Mouse (Mus musculus) heart, adult 9 months (tissue): ENCODE data around the gene Kcnk12.

Source experiments
- DNase-seq, 2 experiments: peaks; one replicate each; pipeline ENCODE4 v3.0.0; 2022; ENCODE audit warnings: low spot score in 2 of 2

The Kcnk12 gene

DNA sequence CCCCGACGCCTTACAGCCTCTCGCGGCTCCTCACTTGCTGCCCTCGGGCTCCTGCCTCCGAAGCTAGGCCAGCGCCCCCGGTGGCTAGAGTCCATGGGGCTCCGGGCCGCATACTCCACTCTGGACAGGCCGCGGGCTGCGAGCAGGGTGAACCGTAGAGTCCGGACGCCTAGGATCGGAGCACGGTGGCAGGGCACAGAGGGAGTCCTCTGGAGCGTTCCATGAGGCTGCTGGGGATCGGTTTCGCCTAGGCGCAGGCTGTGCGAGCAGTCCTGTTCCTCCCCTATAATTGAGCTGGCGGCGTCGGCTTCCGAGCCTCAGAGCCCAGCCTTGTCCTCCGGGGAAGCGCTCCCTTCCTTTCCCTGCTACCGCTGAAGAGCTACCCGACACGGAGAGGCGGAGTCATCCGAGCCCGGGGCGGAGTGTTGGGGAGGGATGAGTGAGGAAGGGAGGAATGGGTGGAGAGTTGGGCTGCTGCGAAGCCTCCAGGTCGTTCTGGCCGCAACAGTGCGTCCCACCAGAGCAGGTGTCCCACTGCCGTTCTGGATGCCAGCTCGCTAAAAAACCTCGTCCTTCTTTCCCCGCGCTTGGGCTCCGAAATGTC, at the start of gene Kcnk12:
Gene Kcnk12, minus strand, starts transcription at position 307 of the 604 bp plus-strand sequence.
- DNase-seq: no peak

DNA sequence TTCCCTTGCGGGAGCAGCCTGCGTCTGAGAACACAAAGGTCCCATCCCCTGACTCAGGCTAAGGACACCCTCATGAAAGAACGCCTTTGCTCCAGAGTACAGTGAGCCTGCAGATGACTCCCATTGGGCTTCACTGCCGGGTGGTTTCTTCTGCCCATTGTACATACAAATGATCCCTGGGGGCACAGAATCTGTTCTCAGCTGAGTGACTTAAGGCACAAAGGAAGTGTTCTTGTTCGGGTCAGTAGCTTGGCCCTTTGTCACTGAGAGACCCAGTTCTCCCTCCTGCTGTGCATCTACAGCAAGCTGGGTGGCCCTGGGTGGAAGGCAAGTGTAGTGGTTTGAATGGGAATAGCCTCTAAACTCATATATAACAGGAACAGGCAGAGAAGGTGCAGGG, 44.4 kb upstream of the Kcnk12 start:
- no peak for DNase-seq

- DNase-seq: no peak
These were observed 42.3 kb upstream of the Kcnk12 start for GRCm38 (mm10) chr17:87840079-87840478.

GRCm38 (mm10) chr17:87834850-87835249, 37.1 kb upstream of the Kcnk12 start:
- no peak for DNase-seq

- no peak for DNase-seq
These were observed 29.1 kb upstream of the Kcnk12 start for GRCm38 (mm10) chr17:87826909-87827308.

GRCm38 (mm10) chr17:87826036-87826560, 28.3 kb upstream of the Kcnk12 start:
- DNase-seq: no peak

DNA sequence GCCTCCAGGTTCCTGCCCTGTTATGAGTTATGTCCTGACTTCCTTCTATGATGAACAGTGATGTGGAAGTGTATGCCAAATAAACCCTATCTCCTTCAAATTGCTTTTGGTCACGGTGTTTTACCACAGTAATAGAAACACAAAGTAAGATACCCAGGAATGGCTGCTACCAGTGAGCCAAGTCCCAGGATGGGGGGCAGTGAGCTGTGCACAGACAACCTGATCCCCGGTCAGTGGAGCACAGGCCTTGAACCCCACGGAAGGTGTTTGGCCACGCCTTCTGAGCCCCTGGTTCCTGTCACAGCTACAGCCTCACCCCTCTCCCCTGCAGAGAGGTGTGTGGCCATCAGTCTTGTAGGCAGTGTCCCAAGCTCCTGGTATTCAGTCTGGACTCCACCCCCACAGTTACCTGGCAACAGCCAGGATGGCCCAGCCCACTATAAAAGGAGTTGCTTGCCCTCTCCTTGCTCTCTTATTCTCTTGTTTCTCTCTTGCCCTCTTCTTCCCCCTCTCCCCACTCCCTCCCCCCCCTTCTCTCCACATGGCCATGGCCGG, 27.7 kb upstream of the Kcnk12 start:
- DNase-seq: no peak

GRCm38 (mm10) chr17:87823031-87823430, 25.2 kb upstream of the Kcnk12 start:
- no peak for DNase-seq

DNA sequence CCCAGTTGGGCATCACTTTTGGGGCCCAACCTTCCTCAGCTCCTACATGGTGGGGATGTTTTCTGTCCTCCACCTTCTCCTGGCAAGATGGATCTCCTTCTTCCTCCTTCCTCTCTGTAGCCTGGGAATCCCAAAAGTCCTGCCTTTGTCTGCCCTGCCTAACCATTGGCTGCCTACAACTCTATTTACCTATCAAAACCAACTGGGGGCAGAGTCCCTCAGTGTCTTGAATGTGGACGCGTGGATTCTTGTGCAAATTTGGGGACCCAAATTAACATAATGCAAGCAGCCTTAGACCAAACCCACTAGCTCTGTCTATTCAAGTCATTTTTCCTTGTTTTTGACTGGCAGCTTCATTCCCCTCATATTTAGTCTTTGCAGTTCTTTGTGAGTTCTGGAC, 11.8 kb upstream of the Kcnk12 start:
- DNase-seq: no peak

- no peak for DNase-seq
These were observed 2.1 kb upstream of the Kcnk12 start for GRCm38 (mm10) chr17:87799948-87800340.

DNA sequence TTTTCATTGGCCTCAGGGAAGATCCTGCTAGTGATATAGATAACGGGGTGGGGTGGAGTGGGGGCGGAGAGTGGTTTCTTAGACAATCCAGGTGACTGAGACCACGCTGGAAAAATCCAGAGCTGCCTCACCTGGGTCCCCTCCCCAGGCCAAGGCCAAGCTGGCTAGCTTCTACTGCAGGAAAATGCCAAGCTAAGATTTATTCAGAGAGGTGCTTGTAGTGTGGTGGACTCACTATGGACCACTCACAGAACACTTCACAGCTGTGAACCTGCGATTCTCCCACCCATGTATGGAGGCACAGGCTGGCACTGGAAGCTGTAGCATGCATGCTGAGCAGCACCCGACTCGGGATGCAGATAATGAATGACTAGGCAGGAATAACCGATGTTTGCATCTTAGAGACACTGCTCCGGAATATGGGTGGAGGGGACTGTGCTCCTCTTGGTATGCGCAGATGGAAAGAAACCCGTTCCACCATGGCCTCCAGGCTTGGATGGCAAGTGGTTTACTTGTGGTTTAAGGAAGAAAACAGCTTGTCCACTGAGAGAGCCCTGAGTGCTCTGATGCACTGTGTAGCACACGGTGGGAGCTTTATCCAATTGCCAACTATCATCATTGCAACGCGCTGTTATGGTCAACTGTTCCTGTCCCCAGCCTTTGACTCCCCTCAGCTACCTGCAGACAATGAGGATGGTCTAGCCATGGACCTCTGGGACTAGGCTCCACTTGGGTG, 1.6 kb upstream of the Kcnk12 start:
- no peak for DNase-seq

- no peak for DNase-seq
These were observed 688 bp upstream of the Kcnk12 start for GRCm38 (mm10) chr17:87798423-87798941.

GRCm38 (mm10) chr17:87796881-87797416, 845 bp downstream of the Kcnk12 start:
- DNase-seq: no peak

GRCm38 (mm10) chr17:87795927-87796714, 1.7 kb downstream of the Kcnk12 start:
- DNase-seq: no peak

DNA sequence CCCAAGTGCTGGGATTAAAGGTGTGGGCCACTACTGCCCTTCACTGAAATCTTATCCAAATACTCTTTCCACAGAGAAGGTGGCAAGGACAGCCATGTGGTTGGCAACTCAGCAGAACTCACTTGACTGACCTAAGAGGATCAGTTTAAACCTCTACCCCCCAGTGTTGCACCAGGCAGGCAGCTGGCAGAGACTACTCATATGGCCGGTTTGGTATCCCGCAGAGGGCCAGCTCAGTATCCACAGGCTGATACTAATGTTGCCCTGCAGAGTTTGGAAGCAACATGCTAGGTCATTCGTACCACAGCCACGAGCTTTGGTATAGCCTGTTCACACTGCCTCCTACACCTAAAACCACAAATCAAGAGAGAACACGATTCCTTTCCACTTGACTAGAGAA, 3.0 kb downstream of the Kcnk12 start:
- no peak for DNase-seq

- no peak for DNase-seq
These were observed 4.5 kb downstream of the Kcnk12 start for GRCm38 (mm10) chr17:87793331-87793730.

DNA sequence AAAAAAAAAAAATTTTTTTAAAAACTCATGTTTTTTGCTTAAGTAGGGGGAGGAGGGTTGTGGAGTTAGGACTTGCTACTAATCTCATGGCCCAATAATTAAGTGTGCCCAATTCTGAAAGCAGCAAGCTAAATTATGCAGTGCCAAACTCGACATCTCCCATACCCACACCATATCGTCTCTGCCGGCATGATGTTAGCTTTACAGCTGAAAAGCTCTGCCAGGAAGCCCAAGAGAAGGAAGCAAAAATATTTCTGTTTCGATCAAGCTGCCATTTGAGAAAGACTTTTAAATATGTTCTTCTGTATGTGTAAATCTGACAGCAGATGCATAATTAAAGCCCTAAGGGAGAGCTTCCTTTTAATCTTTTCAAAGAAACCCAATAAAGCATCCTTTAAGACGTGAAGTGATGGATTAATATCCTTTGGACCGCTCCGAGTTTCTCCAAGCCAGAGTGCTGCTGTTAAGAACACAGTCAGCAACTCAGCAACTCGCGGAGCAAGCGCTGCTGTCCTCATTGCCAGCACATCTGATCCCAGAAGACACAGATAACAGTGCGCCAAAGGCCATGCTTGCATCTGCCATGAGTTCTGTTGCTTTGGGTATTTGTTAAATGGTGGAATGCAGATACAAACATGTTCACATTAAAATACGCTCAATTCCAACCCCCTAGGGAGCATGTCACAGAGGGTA, 5.0 kb downstream of the Kcnk12 start:
- DNase-seq: no peak

- peak in 1 of 2 experiments; percentile 16 for DNase-seq
These were observed 6.2 kb downstream of the Kcnk12 start for GRCm38 (mm10) chr17:87791517-87792098.

- no peak for DNase-seq
These were observed 7.1 kb downstream of the Kcnk12 start for GRCm38 (mm10) chr17:87790661-87791060.

GRCm38 (mm10) chr17:87788216-87788615, 9.6 kb downstream of the Kcnk12 start:
- no peak for DNase-seq

DNA sequence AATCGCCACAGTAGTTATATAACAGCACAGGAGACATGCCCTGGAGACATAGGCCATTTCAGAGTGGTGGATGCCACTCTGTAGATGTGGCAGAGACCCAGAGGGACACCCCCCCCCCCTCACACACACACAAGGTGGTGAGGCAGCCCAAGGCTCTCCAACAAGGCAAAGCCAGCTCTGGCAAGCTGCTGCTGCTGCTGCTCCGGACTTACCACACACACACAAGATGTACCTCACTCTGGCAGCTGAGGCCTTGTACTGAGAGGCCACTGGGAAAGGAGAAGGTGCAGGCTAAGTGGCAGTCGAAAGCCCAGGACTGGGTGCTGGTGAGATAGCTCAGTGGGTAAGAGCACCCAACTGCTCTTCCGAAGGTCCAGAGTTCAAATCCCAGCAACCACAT, 10.1 kb downstream of the Kcnk12 start:
- DNase-seq: no peak
